Mouse (Mus musculus) stomach, postnatal 0 days (tissue): Measurements from ENCODE around the gene Gm43720. TPM values are rescaled to one million over a fixed set of nuclear protein-coding genes. Genes with fewer than 3 reads are reported as not detected.
A peak's percentile ranks its signal among the peaks of the same experiment; 100 is the strongest.

Experiments
- ATAC-seq: fragments of 200-750 bp; cut with Nextera tagmentation; 2 replicates; pipeline ENCODE4 v1.8.0; 2017; ENCODE audit not compliant: low FRiP score, low TSS enrichment
- DNase-seq: peaks from one replicate; pipeline ENCODE4 v3.0.0-alpha.2; 2016; ENCODE audit warnings: low spot score
- H3K27ac ChIP-seq: fragments of 300-500 bp; sonication (generic); replicated peaks from 2 replicates; pipeline ENCODE4 v1.5.1; 2014; ENCODE audit warnings: mild to moderate bottlenecking, control low read depth
- H3K27me3 ChIP-seq: fragments of 300-500 bp; sonication (generic); 2 replicates; pipeline ENCODE4 v1.6.1; 2014; ENCODE audit warnings: low read length; ENCODE audit not compliant: control insufficient read depth, insufficient read depth
- H3K36me3 ChIP-seq: fragments of 300-500 bp; sonication (generic); 2 replicates; pipeline ENCODE4 v1.6.1; 2014; ENCODE audit warnings: low read length, mixed read lengths; ENCODE audit not compliant: control insufficient read depth, insufficient read depth
- H3K4me1 ChIP-seq: fragments of 300-500 bp; sonication (generic); replicated peaks from 2 replicates; pipeline ENCODE4 v1.6.1; 2014; ENCODE audit warnings: antibody characterized with exemption; ENCODE audit not compliant: control insufficient read depth, insufficient read depth
- H3K4me2 ChIP-seq: fragments of 300-500 bp; sonication (generic); replicated peaks from 2 replicates; pipeline ENCODE4 v1.6.1; 2014; ENCODE audit warnings: low read depth, mild to moderate bottlenecking, control low read depth, moderate library complexity
- H3K4me3 ChIP-seq: fragments of 300-500 bp; sonication (generic); 2 replicates; pipeline ENCODE4 v1.5.1; 2014; ENCODE audit warnings: low read depth, low read length, control low read depth
- H3K9ac ChIP-seq: fragments of 300-500 bp; sonication (generic); 2 replicates; pipeline ENCODE4 v1.6.1; 2014; ENCODE audit warnings: mild to moderate bottlenecking, low read length, control low read depth, mixed read lengths
- H3K9me3 ChIP-seq: fragments of 300-500 bp; sonication (generic); 2 replicates; pipeline ENCODE4 v1.6.1; 2016; ENCODE audit warnings: low read length; ENCODE audit not compliant: control insufficient read depth
- CTCF ChIP-seq: IDR thresholded peaks from 2 replicates; pipeline ENCODE4 v1.5.1; 2016; ENCODE audit warnings: antibody characterized with exemption, low read depth, mild to moderate bottlenecking, moderate library complexity
- EP300 ChIP-seq: optimal IDR thresholded peaks from 2 replicates; pipeline ENCODE3; 2016; ENCODE audit warnings: antibody characterized with exemption
- WGBS: fragments of 180-500 bp; shearing (Covaris S2); extraction: QIAGEN DNeasy Blood & Tissue Kit; methylation state at CpG from one replicate; pipeline ENCODE4 v1.1.7; 2014; 5-methylcytosine and 5-hydroxymethylcytosine counted together
- polyA plus RNA-seq: library from polyadenylated mRNA; unstranded; fragments of >200 nt; fragmentation: Nextera tagmentation; extraction: Ambion mirVana; gene quantifications from 2 replicates; pipeline ENCODE4 v1.2.1, GENCODE M21; 2015

The Gm43720 gene
- polyA plus RNA-seq, 1 experiment from 2014 or later = 0.17 TPM

GRCm38 (mm10) chr5:138256094-138256467 lies 23.7 kb downstream of the Gm43720 start:
- H3K27ac ChIP-seq = peak overlapping the region; percentile 78
- 12% methylated on average over 7 of the region's 7 CpGs for WGBS
- 0 out of 2 replicates have a peak, but pooled peaks have one; percentile 2 for ATAC-seq

DNA sequence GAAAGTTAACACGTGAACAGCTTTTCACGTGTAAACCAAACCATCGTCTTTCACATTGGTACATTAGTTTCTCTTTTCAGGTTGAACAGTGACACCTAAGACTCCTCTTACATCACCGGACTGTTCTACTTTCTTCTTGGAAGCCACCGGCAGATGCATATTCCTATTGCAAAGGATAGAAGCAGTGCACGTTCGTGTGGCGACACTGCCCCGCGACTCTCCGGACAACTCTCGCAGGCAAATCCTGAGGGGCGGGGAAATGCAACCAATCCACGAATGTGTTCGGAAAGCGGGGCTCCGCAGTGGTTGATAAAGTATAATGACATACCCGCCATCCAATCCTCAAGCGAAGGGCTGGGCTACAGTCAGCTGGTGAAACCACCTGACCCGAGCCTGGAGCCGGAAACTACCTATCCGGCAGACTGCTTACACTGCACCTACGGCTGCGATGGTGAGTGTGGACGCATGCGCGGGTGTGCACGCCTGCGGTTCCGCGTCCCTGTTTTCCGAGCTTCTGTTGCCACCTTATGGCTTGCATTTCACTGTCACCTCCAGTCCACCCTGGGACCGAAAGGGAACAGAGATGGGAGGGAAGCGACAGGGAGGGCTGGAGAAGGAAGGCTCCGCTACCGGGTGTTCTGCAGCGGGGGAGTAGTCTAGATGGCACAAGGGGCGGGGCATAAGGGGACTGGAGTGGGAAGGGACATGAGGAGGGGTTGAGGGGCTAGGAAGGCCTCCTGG lies 24.2 kb downstream of the Gm43720 start, which contains the start of gene Lamtor4:
Gene Lamtor4 (plus strand): TSS at position 130 of the 741 bp plus-strand sequence.
- 0 out of 2 replicates have a peak, but pooled peaks cover 5% of the 10 kb centered on the region for H3K4me1 ChIP-seq
- peak within 1 kb of the TSS; percentile 74 for H3K4me3 ChIP-seq
- no peak for TF ChIP-seq EP300
- peak; percentile 33 for TF ChIP-seq CTCF
- peaks cover 10% of the 10 kb centered on the region; the same call in 1 of the 2 replicates for H3K36me3 ChIP-seq
- under 1% methylated on average over 38 of the region's 38 CpGs for WGBS
- peak within 1 kb of the TSS; percentile 78 for H3K27ac ChIP-seq
- no peaks in the 10 kb centered on the region for H3K27me3 ChIP-seq
- peak within 1 kb of the TSS; percentile 70 for H3K9ac ChIP-seq
- H3K9me3 ChIP-seq = no peaks in the 10 kb centered on the region
- peak within 1 kb of the TSS; percentile 84 for H3K4me2 ChIP-seq
- peak; percentile 100 for ATAC-seq
- peak; percentile 95 for DNase-seq

More at GRCm38 (mm10) chr5:138256094-138256467, 23.7 kb downstream of the Gm43720 start:
- Histone ChIP-seq H3K4me1 (0 out of 2 replicates have a peak, but pooled peaks cover 5% of the 10 kb centered on the region), H3K9ac (peak overlapping the region; percentile 70), H3K9me3 (no peaks in the 10 kb centered on the region), H3K27me3 (no peaks in the 10 kb centered on the region), H3K4me3 (peak overlapping the region; percentile 74), H3K4me2 (peak overlapping the region; percentile 84), H3K36me3 (peaks cover 10% of the 10 kb centered on the region; the same call in 1 of the 2 replicates)
- TF ChIP-seq EP300 (no peak), CTCF (no peak)
- no peak for DNase-seq

GRCm38 (mm10) chr5:138253061-138253460 lies 26.7 kb downstream of the Gm43720 start:
- 0 out of 2 replicates have a peak, but pooled peaks cover 5% of the 10 kb centered on the region for H3K4me1 ChIP-seq
- WGBS = 89% methylated on average over 3 of the region's 3 CpGs
- DNase-seq = no peak

DNA sequence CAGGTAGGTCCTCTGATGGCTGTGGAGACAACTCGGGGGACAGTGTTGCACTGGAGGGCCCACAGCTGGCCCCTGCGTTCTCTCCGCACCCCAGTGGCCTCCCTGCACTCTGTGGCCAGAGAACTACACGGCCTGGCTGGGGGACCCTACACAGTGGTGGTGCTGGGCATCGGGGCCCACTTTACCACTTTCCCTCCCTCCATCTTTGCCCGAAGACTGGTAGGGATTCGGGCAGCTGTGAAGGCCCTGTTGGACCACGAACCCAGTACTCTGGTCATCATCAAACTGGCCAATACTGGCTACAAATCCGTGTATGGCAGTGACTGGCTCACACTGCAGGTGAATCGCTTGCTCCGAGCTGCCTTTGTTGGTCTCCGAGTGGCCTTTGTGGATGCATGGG lies 28.6 kb downstream of the Gm43720 start:
- Histone ChIP-seq H3K27ac (no peak overlapping the region), H3K4me1 (0 out of 2 replicates have a peak, but pooled peaks cover 2% of the 10 kb centered on the region), H3K9me3 (no peaks in the 10 kb centered on the region), H3K36me3 (no peaks in the 10 kb centered on the region), H3K27me3 (no peaks in the 10 kb centered on the region), H3K9ac (no peak overlapping the region), H3K4me2 (no peak overlapping the region), H3K4me3 (no peak overlapping the region)
- DNase-seq (no peak), ATAC-seq (no peak)
- WGBS = 88% methylated on average over 12 of the region's 12 CpGs
- TF ChIP-seq CTCF (no peak), EP300 (no peak)

More at GRCm38 (mm10) chr5:138253061-138253460, 26.7 kb downstream of the Gm43720 start:
- H3K4me3 ChIP-seq = no peak overlapping the region
- H3K9me3 ChIP-seq = no peaks in the 10 kb centered on the region
- no peak overlapping the region for H3K4me2 ChIP-seq
- H3K9ac ChIP-seq = no peak overlapping the region
- no peaks in the 10 kb centered on the region for H3K27me3 ChIP-seq
- TF ChIP-seq CTCF (peak; percentile 16; the same call in 1 of the 2 replicates), EP300 (no peak)
- no peak for ATAC-seq
- no peaks in the 10 kb centered on the region for H3K36me3 ChIP-seq
- H3K27ac ChIP-seq = no peak overlapping the region

- Histone ChIP-seq H3K36me3 (no peaks in the 10 kb centered on the region), H3K4me2 (no peak overlapping the region), H3K9ac (no peak overlapping the region), H3K27ac (no peak overlapping the region), H3K4me1 (no peaks in the 10 kb centered on the region), H3K27me3 (no peaks in the 10 kb centered on the region), H3K4me3 (no peak overlapping the region), H3K9me3 (no peaks in the 10 kb centered on the region)
- TF ChIP-seq CTCF (no peak), EP300 (no peak)
- WGBS = 30% methylated on average over 2 of the region's 2 CpGs
- no peak for DNase-seq
- ATAC-seq = peak; percentile 42; the same call in 1 of the 2 replicates
Measured at GRCm38 (mm10) chr5:138241511-138241910, 38.2 kb downstream of the Gm43720 start.

DNA sequence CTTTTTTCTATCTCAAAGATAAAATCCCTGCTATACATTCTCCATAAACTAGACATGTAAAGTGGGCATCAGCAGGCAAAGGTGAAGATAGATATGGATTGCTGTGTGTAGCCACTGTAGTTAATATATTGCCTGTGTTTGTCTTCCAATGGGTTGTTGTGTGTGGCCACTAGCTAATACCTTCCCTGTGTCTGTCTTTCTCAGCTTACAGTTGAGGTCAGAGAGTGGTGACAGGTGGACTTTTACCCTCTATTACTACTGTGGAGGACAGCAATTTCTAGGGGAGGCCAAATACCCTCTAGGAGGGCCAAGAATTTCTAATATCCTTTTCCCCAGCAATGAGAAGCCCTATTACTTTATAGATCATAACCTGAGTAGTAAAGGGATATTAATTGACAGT lies 45.5 kb downstream of the Gm43720 start:
- DNase-seq = no peak
- Histone ChIP-seq H3K4me2 (no peak overlapping the region), H3K4me1 (no peaks in the 10 kb centered on the region), H3K4me3 (no peak overlapping the region), H3K9me3 (no peaks in the 10 kb centered on the region), H3K36me3 (no peaks in the 10 kb centered on the region), H3K9ac (no peak overlapping the region), H3K27ac (no peak overlapping the region), H3K27me3 (no peaks in the 10 kb centered on the region)
- TF ChIP-seq EP300 (no peak), CTCF (no peak)
- no peak for ATAC-seq
